Mouse (Mus musculus): Measurements from ENCODE around the gene Agtrap.
"Not testable (repeated sequence)": the region's sequence is repeated elsewhere in the genome, so short reads cannot be mapped to it uniquely, and the experiment has no call there.

The Agtrap gene

DNA sequence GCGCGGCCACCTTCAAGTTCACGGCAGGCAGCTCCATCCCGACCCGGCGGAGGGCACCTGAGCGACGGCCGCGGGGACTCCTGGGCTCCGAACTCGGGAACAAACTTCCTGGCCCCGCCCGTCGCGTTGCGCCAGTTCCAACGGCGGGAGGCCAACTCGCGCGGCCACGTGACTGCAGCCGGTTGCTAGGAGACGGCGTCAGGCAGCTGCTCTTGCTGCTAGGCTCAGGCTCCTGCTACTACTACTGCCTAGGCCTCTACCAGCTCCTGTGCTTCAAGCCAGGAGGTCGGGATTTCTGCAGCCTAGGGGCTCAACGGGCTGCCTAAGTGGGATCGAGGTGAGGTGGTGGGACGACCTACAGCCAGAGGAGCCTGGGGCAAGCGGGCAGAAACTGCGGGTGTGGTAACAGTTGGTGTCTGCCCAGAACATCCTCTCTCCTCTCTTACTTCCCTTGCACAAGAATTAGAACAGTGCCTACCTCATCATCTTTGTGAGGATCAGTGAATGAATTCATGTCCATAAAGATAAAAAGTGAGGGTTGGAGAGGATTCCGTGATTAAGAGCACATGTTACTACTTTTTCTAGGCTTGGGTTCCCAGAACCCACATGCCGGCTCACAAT lies at the start of gene Agtrap:
Gene Agtrap, minus strand, starts transcription at position 125 of the 621 bp plus-strand sequence.
- peak; percentile 82 for DNase-seq (ENCODE audit: low spot score)

DNA sequence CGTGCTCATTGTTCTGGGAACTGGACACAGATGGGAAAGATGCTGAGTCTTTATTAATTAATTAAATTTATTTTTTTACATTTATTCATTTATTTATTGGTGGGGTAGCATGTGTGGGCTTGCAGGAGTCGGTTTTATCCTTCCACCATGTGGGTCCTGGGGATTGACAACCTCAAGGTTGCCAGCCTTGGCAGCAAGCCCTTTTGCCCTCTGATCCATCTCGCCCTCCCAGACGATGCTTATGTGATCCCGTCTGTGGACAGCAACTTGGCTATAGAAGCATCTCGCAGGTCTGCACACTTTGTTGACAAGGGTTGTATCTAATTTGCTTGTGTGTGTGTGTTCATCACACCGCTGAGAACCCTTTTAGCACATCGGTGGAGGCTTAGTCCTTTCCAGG lies 49.7 kb upstream of the Agtrap start:
- no peak for DNase-seq (ENCODE audit: low spot score)

DNA sequence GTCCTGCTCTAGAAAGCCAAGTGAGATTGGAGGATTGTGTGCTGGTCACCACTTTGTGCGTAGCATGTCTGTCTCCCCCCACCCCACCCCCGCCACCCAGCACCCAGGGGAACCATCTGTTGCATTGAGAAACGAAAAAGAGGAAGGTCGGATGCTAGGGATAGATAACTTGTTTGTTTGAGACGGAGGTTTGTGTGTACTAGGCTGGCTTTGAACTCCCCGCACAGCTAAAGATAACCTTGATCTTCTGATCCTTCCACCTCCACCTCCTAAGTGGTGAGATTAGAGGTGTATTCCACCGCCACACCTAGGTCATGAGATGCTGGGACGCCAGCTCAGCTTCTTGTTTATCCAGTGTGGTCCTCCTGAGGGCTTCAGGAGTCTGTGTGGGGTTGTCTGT lies 47.2 kb upstream of the Agtrap start:
- DNase-seq (ENCODE audit: low spot score) = no peak

DNA sequence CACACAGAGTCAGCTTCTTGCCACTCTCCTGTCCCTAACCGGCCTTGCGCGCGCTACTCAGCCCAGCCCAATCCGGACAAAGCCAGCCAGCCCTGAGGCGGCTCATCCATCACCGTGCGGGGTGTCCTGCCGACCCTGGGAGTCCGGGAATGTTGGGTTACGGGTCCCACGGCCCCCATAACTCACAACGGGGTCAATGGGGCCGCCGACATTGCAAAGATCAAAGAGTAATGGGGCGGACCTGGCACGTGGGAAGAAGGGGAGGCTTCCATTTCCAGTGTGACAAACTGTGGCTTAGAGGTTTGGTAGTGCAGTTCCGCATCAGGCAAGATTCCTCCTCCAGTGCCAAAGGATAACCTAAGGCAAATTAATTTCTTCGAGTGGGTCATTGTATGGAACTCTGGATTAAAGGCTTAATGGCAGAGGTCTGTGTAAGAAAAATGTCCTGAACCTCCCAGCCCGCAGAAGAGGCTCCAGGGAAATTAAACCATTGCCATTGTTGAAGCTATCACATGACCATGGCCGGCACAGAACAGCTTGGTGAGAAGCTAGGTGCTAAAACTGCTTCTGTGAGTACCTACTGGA lies 43.8 kb upstream of the Agtrap start:
- DNase-seq (ENCODE audit: low spot score) = no peak

GRCm38 (mm10) chr4:148130561-148131413 lies 43.0 kb upstream of the Agtrap start, which contains the start of gene Draxin:
Gene Draxin (minus strand): TSS chr4:148130698.
- DNase-seq (ENCODE audit: low spot score) = no peak

DNA sequence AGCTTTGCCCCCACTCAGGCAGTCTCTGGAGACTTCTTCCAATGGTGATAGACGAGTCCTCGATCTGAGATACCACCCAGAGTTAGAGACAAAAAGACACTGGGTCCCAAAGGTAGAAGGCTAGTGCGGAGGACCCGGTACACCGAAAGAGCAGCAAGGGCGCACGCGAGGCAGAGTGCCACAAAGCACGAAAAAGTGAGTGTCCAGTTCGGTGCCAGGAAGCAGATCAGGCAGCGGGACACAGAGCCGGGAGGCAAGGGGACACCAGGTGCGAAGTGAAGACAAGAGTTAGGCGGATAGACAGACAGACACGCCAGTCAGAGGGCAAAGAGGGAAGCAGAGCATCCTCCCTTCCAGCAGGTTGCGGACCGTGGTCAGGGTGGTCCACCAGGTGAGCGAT lies 42.3 kb upstream of the Agtrap start, which contains the start of gene Mad2l2:
Gene Mad2l2, plus strand, starts transcription at position 252 of the 400 bp plus-strand sequence.
- no peak for DNase-seq (ENCODE audit: low spot score)

GRCm38 (mm10) chr4:148128672-148129071 lies 40.8 kb upstream of the Agtrap start:
- no peak for DNase-seq (ENCODE audit: low spot score)

GRCm38 (mm10) chr4:148128241-148128640 lies 40.4 kb upstream of the Agtrap start:
- DNase-seq (ENCODE audit: low spot score) = no peak

- DNase-seq (ENCODE audit: low spot score) = no peak
Observed at GRCm38 (mm10) chr4:148122694-148123066, 34.8 kb upstream of the Agtrap start.

DNA sequence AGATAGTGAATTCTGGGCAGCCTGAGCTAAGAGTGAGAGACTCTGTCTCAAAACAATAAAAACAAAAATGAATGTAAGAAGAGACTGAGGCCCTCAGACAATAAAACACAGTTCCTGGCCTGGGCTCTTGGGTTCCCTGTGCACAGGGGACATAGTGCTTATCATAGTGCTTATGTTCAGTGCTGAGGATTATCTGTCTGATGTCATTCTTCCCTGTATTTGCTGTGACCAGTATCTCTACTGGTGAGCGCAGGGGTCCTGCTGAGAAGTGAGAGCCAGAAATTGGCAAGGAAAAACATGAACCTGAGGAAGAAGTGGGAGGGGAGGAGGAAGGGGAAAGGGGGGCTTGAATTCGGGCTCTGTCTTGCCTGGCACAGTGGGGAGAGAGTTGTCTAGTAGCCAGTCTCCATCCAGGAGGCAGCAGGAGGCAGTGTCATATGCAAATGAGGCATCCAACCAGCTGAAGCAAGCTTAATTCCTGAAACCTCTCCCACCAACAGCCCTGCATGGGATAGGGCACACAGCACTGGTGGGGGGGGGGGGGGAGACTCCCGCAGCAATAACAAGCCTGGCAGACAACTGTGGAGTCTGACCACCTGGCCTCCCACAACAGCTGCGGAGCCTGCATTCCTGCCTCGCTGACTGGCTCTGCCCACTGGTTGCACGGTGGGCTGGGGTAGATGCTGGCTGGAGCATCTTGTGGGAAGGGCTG lies 34.3 kb upstream of the Agtrap start:
- no peak for DNase-seq (ENCODE audit: low spot score)

GRCm38 (mm10) chr4:148121362-148121761 lies 33.5 kb upstream of the Agtrap start:
- no peak for DNase-seq (ENCODE audit: low spot score)

DNA sequence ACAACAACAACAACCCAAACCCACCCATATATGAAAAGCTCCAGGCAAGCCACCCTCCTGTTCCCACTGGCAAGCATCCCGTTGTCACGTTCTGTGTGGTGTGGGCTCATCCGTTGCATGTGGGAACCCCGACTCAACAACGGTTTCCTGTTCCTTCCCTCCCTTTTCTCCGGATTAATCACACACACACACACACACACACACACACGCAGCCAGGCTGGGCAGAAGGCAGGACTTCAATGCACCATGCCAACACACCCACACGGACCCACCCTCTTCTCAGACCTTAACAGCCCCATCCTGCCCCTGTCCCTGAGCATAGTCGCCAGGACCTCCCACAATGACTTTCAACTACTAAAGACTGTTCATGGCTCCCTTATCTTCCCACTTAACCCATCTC lies 32.7 kb upstream of the Agtrap start:
- DNase-seq (ENCODE audit: low spot score) = no peak

DNA sequence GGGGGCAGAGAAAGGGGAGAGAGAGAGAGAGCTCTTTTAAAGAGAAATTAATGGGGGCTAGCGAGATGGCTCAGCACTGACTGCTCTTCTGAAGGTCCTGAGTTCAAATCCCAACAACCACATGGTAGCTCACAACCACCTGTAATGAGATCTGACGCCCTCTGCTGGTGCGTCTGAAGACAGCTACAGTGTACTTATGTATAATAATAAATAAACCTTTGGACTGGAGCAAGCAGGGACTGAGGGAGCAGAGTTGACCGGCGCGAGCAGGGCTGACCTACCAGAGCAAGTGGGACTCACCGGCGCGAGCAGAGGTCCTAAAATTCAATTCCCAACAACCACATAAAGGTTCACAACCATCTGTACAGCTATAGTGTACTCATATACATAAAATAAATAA lies 31.7 kb upstream of the Agtrap start:
- DNase-seq (ENCODE audit: low spot score) = not testable (repeated sequence)

DNA sequence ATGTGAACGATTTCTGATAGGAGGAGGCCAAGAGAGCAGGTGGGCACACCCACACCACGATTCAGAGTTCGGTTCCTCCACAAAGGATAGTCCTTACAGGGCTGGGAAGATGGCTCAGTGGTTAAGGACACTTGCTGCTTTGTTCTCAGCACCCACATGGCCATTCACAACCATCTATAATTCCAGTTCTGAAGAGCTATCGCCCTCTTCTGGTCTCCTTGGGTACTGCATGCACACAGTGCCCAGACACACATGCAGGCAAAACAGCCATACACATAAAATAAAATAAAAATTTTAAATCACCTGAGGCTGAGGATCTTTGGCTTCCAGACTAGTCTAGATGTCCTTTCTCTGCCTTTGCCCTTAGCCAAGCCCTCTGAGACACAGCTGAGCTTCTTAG lies 29.6 kb upstream of the Agtrap start:
- DNase-seq (ENCODE audit: low spot score) = no peak

DNA sequence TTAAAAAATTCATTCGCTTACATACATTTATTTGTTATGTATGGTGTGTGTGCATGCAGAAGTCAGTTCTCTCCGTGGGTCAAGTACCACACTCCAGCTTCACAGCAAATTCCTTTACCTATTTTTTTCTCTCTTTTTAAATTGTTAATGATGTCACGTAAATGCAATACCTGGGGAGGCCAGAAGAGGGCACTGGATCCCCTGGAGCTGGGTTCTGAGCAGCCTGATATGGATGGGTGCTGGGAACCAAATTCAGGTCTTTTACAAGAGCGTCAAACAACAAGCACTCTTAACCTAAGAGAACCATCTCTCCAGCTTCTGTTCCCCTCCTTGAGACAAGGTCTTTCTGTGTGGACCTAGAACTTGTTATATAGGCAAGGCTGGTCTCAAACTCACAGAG lies 28.8 kb upstream of the Agtrap start:
- no peak for DNase-seq (ENCODE audit: low spot score)

- no peak for DNase-seq (ENCODE audit: low spot score)
Observed at GRCm38 (mm10) chr4:148115467-148115866, 27.6 kb upstream of the Agtrap start.

DNA sequence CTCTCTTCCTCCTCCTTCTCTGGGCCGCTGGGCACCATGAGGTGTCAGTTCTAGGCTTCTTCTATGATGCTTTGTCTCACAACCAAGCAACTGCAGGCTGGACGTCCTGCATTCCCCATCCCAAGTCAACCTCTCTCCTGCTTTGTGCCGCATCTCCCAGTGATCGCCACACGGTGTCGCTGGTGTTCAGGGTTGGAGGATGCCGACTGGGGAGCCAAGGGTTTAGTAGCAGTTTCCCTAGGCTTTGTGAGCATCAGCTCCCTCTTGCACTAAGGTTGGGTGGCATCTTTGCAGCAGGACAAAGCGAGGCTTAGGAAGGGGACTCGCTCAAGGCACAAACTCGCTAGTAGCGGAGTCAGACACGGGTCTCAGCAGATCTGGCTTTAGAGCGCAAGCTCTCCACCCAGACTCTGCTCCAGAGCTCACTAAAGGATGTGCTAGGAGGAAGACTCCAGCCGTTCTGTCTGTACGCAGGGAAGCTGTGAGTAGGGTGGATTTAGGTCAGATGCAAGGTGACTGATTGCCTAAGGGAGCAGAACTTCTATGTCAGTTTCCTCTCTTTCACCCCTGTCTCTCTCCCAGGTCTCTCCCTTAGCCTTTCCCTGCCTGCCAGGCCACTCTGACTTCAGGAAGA lies 27.0 kb upstream of the Agtrap start:
- peak; percentile 49 for DNase-seq (ENCODE audit: low spot score)

GRCm38 (mm10) chr4:148112519-148112918 lies 24.7 kb upstream of the Agtrap start:
- no peak for DNase-seq (ENCODE audit: low spot score)

- no peak for DNase-seq (ENCODE audit: low spot score)
Observed at GRCm38 (mm10) chr4:148109215-148109614, 21.4 kb upstream of the Agtrap start.

DNA sequence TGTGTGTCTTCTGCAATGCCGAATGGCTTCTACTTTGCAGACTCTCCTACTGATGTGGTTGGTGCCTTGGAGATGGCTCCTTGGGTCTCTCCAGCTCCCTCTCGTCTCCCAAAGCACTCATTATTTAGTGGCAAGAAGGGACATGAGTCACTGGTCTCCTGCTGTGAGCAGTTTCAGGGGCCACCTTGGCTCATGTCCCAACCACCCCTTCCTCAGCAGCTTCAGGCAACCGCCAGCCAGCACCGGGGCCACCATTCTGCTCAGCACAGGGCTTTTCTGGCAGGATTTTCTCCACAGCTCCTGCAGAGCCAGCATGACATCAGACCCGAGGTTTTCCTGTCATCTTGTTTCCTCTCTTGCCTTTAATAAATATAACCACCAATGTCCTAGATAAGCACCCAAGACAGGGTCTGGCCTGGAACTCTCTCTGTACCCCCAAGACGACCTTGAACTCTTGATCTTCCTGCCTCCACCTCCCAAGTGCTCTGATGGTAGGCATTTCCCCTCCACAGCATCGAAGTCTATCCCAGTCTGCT lies 20.8 kb upstream of the Agtrap start:
- no peak for DNase-seq (ENCODE audit: low spot score)

DNA sequence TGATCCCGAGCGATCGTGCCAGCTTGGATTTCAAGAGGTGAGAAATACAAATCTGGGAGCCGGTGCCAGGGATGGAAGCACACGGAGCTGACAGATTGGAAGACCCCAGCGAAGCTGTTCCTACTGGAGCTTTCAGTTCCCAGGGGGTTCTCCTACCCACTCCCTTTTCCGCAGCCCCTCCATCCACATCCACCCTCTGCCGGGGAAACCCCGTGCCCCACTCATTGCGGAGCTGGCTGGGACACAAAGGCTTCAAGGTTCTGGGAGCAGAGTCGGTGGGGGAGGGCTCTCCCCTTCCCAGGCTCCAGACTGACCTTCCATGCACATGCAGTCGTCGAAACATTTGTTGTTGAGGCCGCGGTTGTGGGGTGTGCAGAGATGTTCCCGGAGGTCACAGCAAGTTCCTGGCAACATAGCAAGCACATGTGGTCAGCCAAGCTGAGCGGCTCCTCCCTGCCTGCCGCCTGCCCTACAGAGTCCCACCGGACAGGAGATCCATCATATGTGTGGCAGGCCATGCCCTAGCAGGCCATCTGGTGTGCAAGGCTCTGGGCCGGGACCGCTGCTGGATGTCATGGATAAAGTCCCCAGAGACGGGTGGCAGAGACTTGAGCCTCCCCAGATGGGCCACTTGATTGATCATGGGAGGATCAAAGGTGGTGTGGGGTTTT lies 19.9 kb upstream of the Agtrap start:
- DNase-seq (ENCODE audit: low spot score) = no peak

Data from layer of hippocampus, adult 9-10 months (tissue).